Mouse (Mus musculus): ENCODE measurements around the gene Smpd1.
A peak's percentile ranks its signal among the peaks of the same experiment; 100 is the strongest.

Gene Smpd1

GRCm38 (mm10) chr7:105562317-105562716 is 8.2 kb downstream of the Smpd1 start:
- DNase-seq (ENCODE audit: low spot score) = no peak

GRCm38 (mm10) chr7:105563367-105563766 is 9.2 kb downstream of the Smpd1 start:
- DNase-seq (ENCODE audit: low spot score) = no peak

- no peak for DNase-seq (ENCODE audit: low spot score)
Observed at GRCm38 (mm10) chr7:105565071-105565836, 11.1 kb downstream of the Smpd1 start.

DNA sequence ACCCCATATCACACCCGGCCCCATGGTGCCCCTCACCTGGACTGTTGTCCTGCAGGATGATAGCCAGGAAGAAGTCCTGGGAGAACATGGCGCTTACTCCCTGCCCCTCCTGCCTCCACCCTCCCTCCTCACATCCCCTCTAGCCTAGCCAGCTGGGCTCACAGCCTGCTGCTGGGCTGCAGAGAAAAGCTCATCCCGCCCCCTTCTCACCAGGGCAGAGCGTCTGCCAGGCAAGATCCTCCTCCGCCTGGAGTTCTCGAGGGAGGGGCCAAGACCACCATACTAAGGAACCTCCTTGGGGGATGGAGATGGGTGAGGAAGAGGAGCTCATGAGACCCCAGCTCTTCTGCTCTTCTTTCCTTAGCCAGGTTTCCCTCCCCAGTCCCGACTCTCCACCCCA is 14.4 kb downstream of the Smpd1 start:
- DNase-seq (ENCODE audit: low spot score) = no peak

GRCm38 (mm10) chr7:105568988-105569471 is 14.9 kb downstream of the Smpd1 start:
- DNase-seq (ENCODE audit: low spot score) = no peak

DNA sequence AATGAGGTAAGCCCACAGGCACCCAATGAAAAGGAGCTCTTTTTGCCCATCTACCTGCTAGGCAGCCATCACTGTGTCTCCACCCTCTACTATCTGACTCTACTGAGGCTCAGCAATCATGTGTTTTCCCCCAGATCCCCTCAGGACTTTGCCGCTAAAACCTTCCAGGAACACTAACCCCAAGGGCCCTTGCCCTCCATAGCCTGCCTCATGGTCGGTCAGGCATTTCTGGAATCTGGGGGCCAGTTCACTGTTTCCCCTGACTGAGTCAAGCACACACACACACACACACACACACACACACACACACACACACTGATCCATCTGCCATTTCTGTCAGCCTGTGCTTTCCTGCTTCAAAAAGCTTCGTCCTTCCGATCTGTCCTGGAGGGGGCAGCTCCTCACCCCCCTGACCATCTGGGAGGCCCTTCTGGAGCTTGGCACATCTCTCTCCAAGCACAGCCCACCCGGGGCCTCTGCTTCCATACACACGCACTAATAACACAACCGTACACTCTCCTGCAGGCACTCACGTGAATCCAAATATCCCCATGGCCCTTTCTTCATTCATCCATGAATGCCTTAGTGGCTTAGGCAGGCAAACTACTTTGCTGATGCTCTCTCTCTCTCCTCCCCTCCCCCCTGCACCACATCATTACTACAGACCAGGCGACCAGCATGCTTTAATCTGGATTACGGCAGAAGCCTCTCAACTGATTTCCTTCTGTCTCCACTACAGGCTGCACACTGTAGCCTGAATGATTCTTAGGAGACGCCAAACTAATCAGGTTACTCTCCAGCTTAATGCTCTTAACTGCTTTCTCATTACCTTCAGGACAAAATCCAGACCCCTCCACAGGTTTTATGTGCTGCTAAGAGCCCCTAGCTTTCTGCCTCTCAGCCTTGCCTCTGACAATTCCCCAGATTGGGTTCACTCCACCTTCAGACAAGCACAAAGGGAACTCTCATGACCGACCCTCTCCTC is 15.6 kb downstream of the Smpd1 start:
- DNase-seq (ENCODE audit: low spot score) = no peak

- DNase-seq (ENCODE audit: low spot score) = no peak
Observed at GRCm38 (mm10) chr7:105570756-105571155, 16.6 kb downstream of the Smpd1 start.

- DNase-seq (ENCODE audit: low spot score) = no peak
Observed at GRCm38 (mm10) chr7:105572949-105573348, 18.8 kb downstream of the Smpd1 start.

GRCm38 (mm10) chr7:105574537-105574936 is 20.4 kb downstream of the Smpd1 start:
- DNase-seq (ENCODE audit: low spot score) = no peak

DNA sequence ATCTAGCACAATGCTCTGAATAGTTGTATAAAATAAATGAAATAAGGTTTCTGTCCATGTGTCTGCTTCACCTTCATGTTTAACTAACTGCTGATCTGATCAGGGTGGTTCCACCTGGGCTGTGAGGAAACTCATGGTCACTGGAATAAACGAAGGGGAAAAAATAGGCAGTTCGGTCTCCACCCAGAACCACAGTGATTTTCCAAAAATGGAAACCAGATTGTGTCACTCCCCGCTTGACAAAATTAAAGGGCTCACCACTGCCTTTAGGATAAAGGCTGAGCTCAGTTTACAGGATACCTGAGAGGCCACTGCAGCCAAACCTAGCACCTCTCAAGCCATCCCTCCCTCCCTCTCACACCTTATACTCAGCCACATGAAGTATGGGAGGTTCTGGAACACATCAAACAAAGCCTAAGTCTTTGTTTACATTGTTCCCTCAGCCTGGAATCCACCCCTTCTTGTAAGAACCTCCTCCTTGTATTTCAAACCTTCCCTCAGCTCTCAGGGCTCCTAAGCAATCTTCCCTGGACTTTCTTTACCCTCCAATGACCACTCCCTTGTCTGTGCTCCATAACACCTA is 22.1 kb downstream of the Smpd1 start:
- DNase-seq (ENCODE audit: low spot score) = no peak

- DNase-seq (ENCODE audit: low spot score) = no peak
Observed at GRCm38 (mm10) chr7:105577377-105577871, 23.3 kb downstream of the Smpd1 start.

GRCm38 (mm10) chr7:105578481-105578880 is 24.3 kb downstream of the Smpd1 start:
- no peak for DNase-seq (ENCODE audit: low spot score)

DNA sequence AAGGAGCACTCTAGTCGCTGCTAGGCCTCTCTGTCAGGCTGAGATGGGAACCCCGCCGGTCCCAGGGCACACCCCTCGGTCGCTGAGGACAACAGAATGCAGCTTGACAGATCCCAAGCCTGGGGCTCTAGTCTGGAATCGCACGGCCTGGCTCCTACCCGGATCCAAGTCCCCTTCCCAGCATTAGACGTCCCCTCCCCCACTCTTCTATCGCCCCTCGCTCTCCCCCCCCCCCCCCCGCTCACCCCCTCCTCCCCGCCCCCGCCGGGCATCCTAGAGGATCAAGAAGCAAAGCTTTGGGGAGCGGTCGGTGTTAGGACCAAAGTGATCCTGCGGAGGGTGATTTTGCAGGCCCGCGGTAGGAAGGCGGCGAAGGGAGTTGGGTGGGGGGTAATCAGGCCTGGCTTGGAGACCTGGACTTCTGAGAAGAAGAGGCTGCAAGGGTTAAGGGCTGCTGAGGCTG is 26.5 kb downstream of the Smpd1 start:
- no peak for DNase-seq (ENCODE audit: low spot score)

DNA sequence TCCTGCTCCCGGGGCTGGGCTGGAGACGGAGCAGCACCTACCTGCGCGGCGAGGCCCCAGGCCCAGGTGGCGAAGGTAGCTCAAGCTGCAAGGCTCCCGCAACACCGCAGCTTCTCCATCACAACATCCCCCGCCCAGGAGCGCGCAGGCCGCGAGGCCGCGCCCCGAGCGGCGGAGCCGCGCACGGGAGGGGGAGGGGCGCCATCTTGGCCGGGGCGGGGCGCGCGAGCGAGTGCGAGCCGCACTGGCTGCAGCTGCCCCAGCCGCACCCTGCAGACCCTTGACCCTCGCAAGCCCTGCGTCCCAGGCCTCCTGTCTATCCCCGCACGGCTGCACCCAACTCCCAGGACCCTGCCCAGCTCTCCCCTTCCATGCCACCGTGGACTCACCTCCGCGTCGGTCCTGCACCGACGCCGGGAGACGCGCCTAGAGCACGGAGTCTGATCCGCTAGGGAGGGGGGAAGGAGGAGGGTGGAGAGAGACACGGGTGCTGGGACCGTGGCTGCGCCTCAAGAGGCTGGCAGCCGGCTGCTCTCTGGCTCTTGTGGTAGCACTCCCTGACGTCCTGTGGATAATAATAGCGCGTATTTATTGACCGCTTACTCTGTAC is 27.0 kb downstream of the Smpd1 start, which contains the start of gene Apbb1:
Gene Apbb1 (minus strand): TSS at position 560 of the 610 bp plus-strand sequence.
- peak; percentile 43 for DNase-seq (ENCODE audit: low spot score)

- no peak for DNase-seq (ENCODE audit: low spot score)
Observed at GRCm38 (mm10) chr7:105581959-105582358, 27.8 kb downstream of the Smpd1 start.

- DNase-seq (ENCODE audit: low spot score) = no peak
Observed at GRCm38 (mm10) chr7:105588325-105588912, 34.3 kb downstream of the Smpd1 start.

GRCm38 (mm10) chr7:105590097-105590496 is 35.9 kb downstream of the Smpd1 start:
- no peak for DNase-seq (ENCODE audit: low spot score)

DNA sequence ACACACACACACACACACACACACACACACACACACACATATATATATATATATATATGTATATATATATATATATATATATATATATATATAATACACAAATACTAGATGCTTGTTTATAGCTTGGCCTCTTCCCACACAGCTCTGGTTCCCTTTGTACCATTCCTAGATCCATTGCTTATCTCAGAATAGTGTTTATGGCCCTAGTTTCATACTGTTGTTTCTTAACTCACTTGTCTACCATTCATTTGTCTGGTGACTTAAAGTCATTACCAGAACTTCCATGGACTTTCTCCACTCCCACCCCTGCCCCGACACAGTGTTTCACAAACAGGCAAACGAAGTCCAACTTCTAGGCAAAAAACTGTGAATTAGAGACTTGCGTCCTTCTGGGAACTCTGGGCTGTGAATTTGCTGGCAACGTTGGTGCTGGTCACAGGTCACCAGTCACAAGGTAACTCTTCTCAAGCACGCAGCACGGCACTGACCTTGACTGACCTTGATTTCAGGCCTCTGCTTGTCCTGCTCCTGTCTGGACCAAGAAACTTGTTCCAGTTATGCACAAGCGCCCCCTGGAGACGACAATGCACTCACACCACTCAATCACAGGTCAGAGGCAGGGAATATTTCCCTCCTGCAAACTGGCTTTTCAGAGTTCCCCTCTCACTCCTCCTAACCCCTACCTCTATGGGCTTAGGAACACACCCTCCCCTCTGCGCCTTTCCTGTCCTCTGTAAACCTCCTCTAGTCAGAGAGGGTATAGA is 48.9 kb downstream of the Smpd1 start:
- peak; percentile 73 for DNase-seq (ENCODE audit: low spot score)
